Mouse (Mus musculus): ENCODE results near the gene Cep19. TPM values are rescaled to one million over a fixed set of nuclear protein-coding genes. Genes with fewer than 3 reads are reported as not detected.

The Cep19 gene
- polyA plus RNA-seq, 1 experiment from 2014 or later = 48.4 TPM

DNA sequence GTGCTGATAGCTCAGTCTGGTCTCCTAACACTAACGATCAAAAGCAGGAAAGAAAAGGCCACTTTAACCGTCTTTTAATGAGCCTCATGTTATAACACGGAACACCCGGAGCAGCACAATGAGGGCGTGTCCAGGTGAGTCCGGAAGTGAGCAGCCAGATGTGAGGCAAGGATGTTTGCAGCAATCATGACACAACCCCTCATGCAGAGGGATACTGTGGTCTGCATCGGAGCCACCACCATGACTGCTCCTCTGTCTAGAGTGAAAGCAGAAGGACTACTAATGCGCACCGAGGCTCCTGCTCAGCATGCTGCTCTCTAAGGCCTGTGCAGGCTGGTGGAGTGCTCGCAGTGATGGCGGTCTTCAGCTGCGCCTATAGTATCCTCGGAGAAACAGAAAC lies 2.7 kb downstream of the Cep19 start:
- Histone ChIP-seq H3K4me2 (ENCODE audit: low read length) (no peak overlapping the region), H3K9me3 (ENCODE audit: control insufficient read depth, low read length) (no peaks in the 10 kb centered on the region; the same call in 1 of the 2 replicates), H3K9ac (replicated peaks; ENCODE audit: low read depth, low read length) (no peak overlapping the region), H3K27ac (ENCODE audit: low read length) (no peak overlapping the region), H3K4me3 (replicated peaks; ENCODE audit: low read length) (no peak overlapping the region), H3K4me1 (replicated peaks; ENCODE audit: control insufficient read depth, insufficient read depth, low read length) (peaks cover 19% of the 10 kb centered on the region), H3K36me3 (ENCODE audit: control insufficient read depth, insufficient read depth) (peaks cover 20% of the 10 kb centered on the region), H3K27me3 (replicated peaks; ENCODE audit: control insufficient read depth, insufficient read depth, low read length) (no peaks in the 10 kb centered on the region)
- no peak for ATAC-seq
- WGBS = 86% methylated on average over 13 of the region's 13 CpGs

GRCm38 (mm10) chr16:32105698-32106097 lies 6.1 kb downstream of the Cep19 start:
- Histone ChIP-seq H3K9me3 (ENCODE audit: control insufficient read depth, low read length) (no peaks in the 10 kb centered on the region; the same call in 1 of the 2 replicates), H3K9ac (replicated peaks; ENCODE audit: low read depth, low read length) (no peak overlapping the region), H3K27me3 (replicated peaks; ENCODE audit: control insufficient read depth, insufficient read depth, low read length) (no peaks in the 10 kb centered on the region), H3K4me3 (replicated peaks; ENCODE audit: low read length) (no peak overlapping the region), H3K36me3 (ENCODE audit: control insufficient read depth, insufficient read depth) (peaks cover 24% of the 10 kb centered on the region), H3K27ac (ENCODE audit: low read length) (no peak overlapping the region), H3K4me1 (replicated peaks; ENCODE audit: control insufficient read depth, insufficient read depth, low read length) (no peaks in the 10 kb centered on the region), H3K4me2 (ENCODE audit: low read length) (no peak overlapping the region)
- WGBS = 91% methylated on average over 1 of the region's 1 CpGs
- ATAC-seq = no peak

DNA sequence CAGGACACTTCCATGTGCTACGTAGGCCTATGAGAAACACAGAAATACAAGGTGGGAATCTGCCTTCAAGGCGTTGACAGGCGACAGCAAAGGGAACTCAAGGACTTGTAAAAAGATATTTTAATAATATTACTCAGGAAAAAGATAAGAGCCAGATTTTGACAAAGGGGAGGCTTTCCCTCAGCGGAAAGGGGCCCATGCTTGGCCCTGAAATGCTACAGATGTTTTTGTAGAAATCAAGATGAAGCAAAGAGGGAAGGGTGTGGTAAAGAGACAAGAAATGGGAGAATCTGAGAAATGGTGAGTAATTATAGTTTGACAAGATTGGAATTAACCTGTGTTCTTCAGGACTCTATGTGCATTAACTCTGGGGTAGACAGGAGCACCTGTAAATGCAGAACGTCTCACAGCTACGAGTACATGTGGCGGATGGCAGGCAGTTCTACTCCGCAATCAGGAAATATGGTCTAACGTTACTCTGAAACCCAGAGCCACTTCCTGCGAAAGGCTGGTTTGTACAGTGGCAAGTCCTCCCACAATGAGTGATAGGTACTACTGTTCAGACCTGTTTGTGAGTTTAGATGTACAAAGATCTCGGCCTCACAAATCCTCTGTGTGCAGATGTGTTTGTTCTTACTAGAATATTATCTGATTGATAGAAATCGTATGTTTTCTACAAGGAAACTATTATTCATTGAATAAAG lies 7.9 kb downstream of the Cep19 start:
- Histone ChIP-seq H3K9ac (replicated peaks; ENCODE audit: low read depth, low read length) (no peak overlapping the region), H3K27me3 (replicated peaks; ENCODE audit: control insufficient read depth, insufficient read depth, low read length) (no peaks in the 10 kb centered on the region), H3K9me3 (ENCODE audit: control insufficient read depth, low read length) (no peaks in the 10 kb centered on the region; the same call in 1 of the 2 replicates), H3K27ac (ENCODE audit: low read length) (no peak overlapping the region), H3K4me2 (ENCODE audit: low read length) (no peak overlapping the region), H3K4me3 (replicated peaks; ENCODE audit: low read length) (no peak overlapping the region), H3K36me3 (ENCODE audit: control insufficient read depth, insufficient read depth) (peaks cover 22% of the 10 kb centered on the region), H3K4me1 (replicated peaks; ENCODE audit: control insufficient read depth, insufficient read depth, low read length) (no peaks in the 10 kb centered on the region)
- 95% methylated on average over 12 of the region's 12 CpGs for WGBS
- no peak for ATAC-seq

DNA sequence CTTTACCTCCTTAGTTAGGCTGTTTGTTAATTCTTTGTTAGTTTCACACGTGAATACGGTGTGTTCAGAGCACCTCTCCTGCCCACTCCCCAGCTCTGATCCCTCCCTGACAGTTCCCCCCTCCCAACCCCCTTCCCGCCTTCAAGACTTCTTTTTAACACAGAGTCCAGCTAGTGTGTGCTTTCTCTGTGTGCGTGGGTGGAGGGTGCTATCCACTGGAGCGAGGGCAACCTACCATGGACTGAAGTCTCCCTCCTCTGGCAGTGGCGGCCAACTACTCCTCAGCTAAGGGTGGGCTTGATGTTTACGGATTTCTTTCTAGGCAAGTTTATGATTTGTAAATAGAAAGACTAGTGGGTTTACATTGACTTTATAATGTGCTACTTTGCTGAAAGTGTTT lies 8.6 kb downstream of the Cep19 start:
- no peak for ATAC-seq
- H3K27ac ChIP-seq (ENCODE audit: low read length) = no peak overlapping the region
- H3K36me3 ChIP-seq (ENCODE audit: control insufficient read depth, insufficient read depth) = peaks cover 22% of the 10 kb centered on the region
- H3K9ac ChIP-seq (replicated peaks; ENCODE audit: low read depth, low read length) = no peak overlapping the region
- H3K4me1 ChIP-seq (replicated peaks; ENCODE audit: control insufficient read depth, insufficient read depth, low read length) = no peaks in the 10 kb centered on the region
- no peaks in the 10 kb centered on the region; the same call in 1 of the 2 replicates for H3K9me3 ChIP-seq (ENCODE audit: control insufficient read depth, low read length)
- no peak overlapping the region for H3K4me2 ChIP-seq (ENCODE audit: low read length)
- no peaks in the 10 kb centered on the region for H3K27me3 ChIP-seq (replicated peaks; ENCODE audit: control insufficient read depth, insufficient read depth, low read length)
- H3K4me3 ChIP-seq (replicated peaks; ENCODE audit: low read length) = no peak overlapping the region
- WGBS = 83% methylated on average over 7 of the region's 7 CpGs

GRCm38 (mm10) chr16:32108578-32108977 lies 9.0 kb downstream of the Cep19 start:
- Histone ChIP-seq H3K4me1 (replicated peaks; ENCODE audit: control insufficient read depth, insufficient read depth, low read length) (no peaks in the 10 kb centered on the region), H3K9me3 (ENCODE audit: control insufficient read depth, low read length) (no peaks in the 10 kb centered on the region; the same call in 1 of the 2 replicates), H3K4me2 (ENCODE audit: low read length) (no peak overlapping the region), H3K4me3 (replicated peaks; ENCODE audit: low read length) (no peak overlapping the region), H3K27ac (ENCODE audit: low read length) (no peak overlapping the region), H3K9ac (replicated peaks; ENCODE audit: low read depth, low read length) (no peak overlapping the region), H3K27me3 (replicated peaks; ENCODE audit: control insufficient read depth, insufficient read depth, low read length) (no peaks in the 10 kb centered on the region), H3K36me3 (ENCODE audit: control insufficient read depth, insufficient read depth) (peaks cover 20% of the 10 kb centered on the region)
- no peak for ATAC-seq
- 89% methylated on average over 2 of the region's 2 CpGs for WGBS

DNA sequence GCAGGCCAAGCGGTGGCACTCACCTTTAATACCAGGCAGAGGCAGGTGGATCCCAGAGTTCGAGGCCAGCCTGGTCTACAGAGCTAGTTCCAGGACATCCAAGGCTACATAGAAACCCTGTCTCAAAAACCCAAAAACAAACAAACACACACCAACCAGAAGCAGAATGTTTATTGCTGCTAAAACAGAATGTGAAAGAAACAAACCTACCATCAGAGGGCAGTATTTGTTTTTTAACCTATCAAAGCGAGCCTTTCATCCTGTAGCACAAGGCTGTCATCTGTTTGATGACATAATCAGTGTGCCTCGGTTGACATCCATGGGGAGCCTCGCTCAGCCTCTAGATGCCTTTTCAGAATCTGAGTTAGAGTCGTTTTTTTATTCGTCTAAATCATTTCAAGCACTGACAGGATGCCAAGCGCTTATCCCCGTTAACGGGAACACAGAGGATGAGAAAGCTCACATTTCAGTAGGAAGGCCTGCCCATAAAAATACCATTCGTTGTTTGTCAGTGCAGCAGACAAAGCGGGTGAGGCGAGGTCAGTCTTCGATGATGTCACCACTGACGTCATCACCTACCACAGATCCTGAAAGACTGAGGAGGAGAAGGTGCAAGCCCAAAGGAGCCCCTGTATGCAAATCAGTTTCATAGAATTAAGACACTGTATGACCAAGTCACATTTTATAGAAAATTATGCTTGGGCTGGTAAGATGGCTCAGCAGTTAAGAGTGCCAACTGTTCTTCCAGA lies 11.5 kb downstream of the Cep19 start:
- Histone ChIP-seq H3K27me3 (replicated peaks; ENCODE audit: control insufficient read depth, insufficient read depth, low read length) (no peaks in the 10 kb centered on the region), H3K4me2 (ENCODE audit: low read length) (no peak overlapping the region), H3K27ac (ENCODE audit: low read length) (no peak overlapping the region), H3K9ac (replicated peaks; ENCODE audit: low read depth, low read length) (no peak overlapping the region), H3K9me3 (ENCODE audit: control insufficient read depth, low read length) (no peaks in the 10 kb centered on the region), H3K36me3 (ENCODE audit: control insufficient read depth, insufficient read depth) (peaks cover 10% of the 10 kb centered on the region; the same call in 1 of the 2 replicates), H3K4me1 (replicated peaks; ENCODE audit: control insufficient read depth, insufficient read depth, low read length) (no peaks in the 10 kb centered on the region), H3K4me3 (replicated peaks; ENCODE audit: low read length) (no peak overlapping the region)
- ATAC-seq = no peak
- WGBS = 68% methylated on average over 15 of the region's 15 CpGs

DNA sequence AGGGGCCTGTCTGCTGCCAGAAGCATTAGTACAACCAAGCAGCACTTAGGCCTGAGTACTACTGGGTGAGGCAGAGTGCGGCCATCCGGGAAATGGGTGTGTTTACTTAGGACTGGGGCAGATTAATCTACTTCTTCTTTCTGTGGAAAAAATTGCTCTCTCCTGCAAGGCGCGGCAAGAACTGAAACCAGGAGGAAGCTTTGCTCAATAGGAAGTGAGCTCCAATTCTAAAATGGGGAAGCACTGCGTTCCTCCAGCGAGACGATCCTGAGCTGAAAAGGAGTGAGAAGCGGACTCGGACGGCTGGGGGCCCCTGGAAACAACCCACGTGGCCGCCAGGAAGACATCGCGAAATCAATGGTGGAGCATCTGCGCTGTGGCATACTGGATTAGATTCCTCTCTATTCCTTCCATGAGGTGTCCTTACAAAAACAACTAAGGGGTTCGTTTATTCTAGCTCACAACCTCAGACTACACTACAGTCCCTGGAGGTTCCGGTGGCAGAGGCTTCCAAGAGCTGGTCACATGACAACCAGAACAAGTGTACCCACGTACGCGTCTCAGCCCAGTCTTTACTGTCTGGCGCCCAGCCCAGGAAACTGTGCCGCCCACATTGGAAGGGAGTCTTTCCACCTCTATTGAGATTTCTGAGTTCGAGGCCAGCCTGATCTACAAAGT lies 14.1 kb downstream of the Cep19 start:
- WGBS = 62% methylated on average over 23 of the region's 23 CpGs
- ATAC-seq = no peak
- no peaks in the 10 kb centered on the region for H3K4me1 ChIP-seq (replicated peaks; ENCODE audit: control insufficient read depth, insufficient read depth, low read length)
- no peak overlapping the region for H3K9ac ChIP-seq (replicated peaks; ENCODE audit: low read depth, low read length)
- no peak overlapping the region for H3K4me3 ChIP-seq (replicated peaks; ENCODE audit: low read length)
- H3K36me3 ChIP-seq (ENCODE audit: control insufficient read depth, insufficient read depth) = no peaks in the 10 kb centered on the region
- H3K4me2 ChIP-seq (ENCODE audit: low read length) = no peak overlapping the region
- no peaks in the 10 kb centered on the region for H3K27me3 ChIP-seq (replicated peaks; ENCODE audit: control insufficient read depth, insufficient read depth, low read length)
- H3K27ac ChIP-seq (ENCODE audit: low read length) = no peak overlapping the region
- H3K9me3 ChIP-seq (ENCODE audit: control insufficient read depth, low read length) = no peaks in the 10 kb centered on the region

GRCm38 (mm10) chr16:32114406-32114805 lies 14.8 kb downstream of the Cep19 start:
- no peak overlapping the region for H3K4me2 ChIP-seq (ENCODE audit: low read length)
- no peak overlapping the region for H3K4me3 ChIP-seq (replicated peaks; ENCODE audit: low read length)
- 71% methylated on average over 10 of the region's 10 CpGs for WGBS
- no peak for ATAC-seq
- H3K4me1 ChIP-seq (replicated peaks; ENCODE audit: control insufficient read depth, insufficient read depth, low read length) = no peaks in the 10 kb centered on the region
- no peak overlapping the region for H3K9ac ChIP-seq (replicated peaks; ENCODE audit: low read depth, low read length)
- no peak overlapping the region for H3K27ac ChIP-seq (ENCODE audit: low read length)
- no peaks in the 10 kb centered on the region for H3K36me3 ChIP-seq (ENCODE audit: control insufficient read depth, insufficient read depth)
- no peaks in the 10 kb centered on the region for H3K27me3 ChIP-seq (replicated peaks; ENCODE audit: control insufficient read depth, insufficient read depth, low read length)
- no peaks in the 10 kb centered on the region for H3K9me3 ChIP-seq (ENCODE audit: control insufficient read depth, low read length)

DNA sequence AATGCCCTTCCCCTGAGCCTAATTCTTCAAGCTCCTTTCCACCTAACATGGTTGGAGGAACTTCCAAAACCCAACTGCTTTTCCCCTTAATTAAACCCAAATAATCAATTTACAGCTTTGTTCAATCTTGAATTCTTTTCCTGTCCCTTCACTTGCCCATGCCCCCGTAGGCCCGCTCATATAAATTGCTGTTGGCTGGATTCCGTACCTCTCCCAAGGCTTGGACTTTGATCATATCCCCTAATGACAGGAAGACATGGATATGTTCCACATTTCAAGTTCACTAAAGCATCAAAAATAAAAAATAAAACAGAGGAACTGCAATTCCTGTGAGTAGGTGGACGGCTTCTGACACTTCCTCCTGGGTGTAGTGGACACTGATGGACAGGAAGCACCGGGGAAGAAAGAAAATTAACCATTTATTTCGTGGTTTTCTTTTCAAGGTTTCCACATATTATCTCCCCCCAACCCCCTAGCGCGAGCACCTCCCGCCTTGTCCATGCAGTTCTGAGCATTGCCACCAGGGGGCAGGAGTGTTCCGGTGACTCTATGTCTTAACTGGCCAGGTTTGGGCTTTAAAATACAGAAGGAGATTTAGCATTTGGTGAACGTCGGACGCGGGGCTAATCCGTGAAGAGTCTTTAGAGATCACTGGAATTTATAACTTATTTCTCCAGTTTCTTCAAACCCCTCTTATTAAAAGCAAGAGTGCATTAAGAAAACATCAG lies 15.5 kb downstream of the Cep19 start:
- Histone ChIP-seq H3K9me3 (ENCODE audit: control insufficient read depth, low read length) (no peaks in the 10 kb centered on the region), H3K4me1 (replicated peaks; ENCODE audit: control insufficient read depth, insufficient read depth, low read length) (no peaks in the 10 kb centered on the region), H3K4me3 (replicated peaks; ENCODE audit: low read length) (no peak overlapping the region), H3K4me2 (ENCODE audit: low read length) (peak overlapping the region; percentile 24), H3K9ac (replicated peaks; ENCODE audit: low read depth, low read length) (no peak overlapping the region), H3K36me3 (ENCODE audit: control insufficient read depth, insufficient read depth) (no peaks in the 10 kb centered on the region), H3K27ac (ENCODE audit: low read length) (no peak overlapping the region), H3K27me3 (replicated peaks; ENCODE audit: control insufficient read depth, insufficient read depth, low read length) (no peaks in the 10 kb centered on the region)
- ATAC-seq = peak; percentile 62
- WGBS = 10% methylated on average over 15 of the region's 15 CpGs

All from forebrain, embryonic 16.5 days (tissue).